Mouse (Mus musculus) heart, adult 2 months (tissue): ENCODE data around the gene Unc13c.

ENCODE experiments used
- EP300 ChIP-seq: fragments of 200-500 bp; IDR thresholded peaks from 2 replicates; pipeline ENCODE4 v1.6.1; 2011; ENCODE audit warnings: low read depth, low read length, control low read depth; ENCODE audit not compliant: insufficient read depth
- POLR2A ChIP-seq: fragments of 200-500 bp; IDR thresholded peaks from 2 replicates; pipeline ENCODE4 v1.6.1; 2011; ENCODE audit warnings: mild to moderate bottlenecking, low read depth, low read length, control low read depth; ENCODE audit not compliant: insufficient read depth

- no peak for TF ChIP-seq EP300
- no peak for TF ChIP-seq POLR2A
Measured at GRCm38 (mm10) chr9:73670040-73670439, 298.7 kb downstream of the Unc13c start.
